Mouse (Mus musculus) hindbrain, embryonic 13.5 days (tissue): ENCODE data around the gene Sorcs1. TPM values are rescaled to one million over a fixed set of nuclear protein-coding genes. Genes with fewer than 3 reads are reported as not detected.

Source experiments
- ATAC-seq: fragments of 200-750 bp; cut with Nextera tagmentation; 2 replicates; pipeline ENCODE4 v1.8.0; 2017; ENCODE audit warnings: moderate TSS enrichment; ENCODE audit not compliant: low FRiP score
- H3K27ac ChIP-seq: fragments of 300-500 bp; sonication (generic); 2 replicates; pipeline ENCODE4 v1.5.1; 2015; ENCODE audit warnings: inconsistent platforms, mild to moderate bottlenecking, moderate library complexity
- H3K27me3 ChIP-seq: fragments of 300-500 bp; sonication (generic); 2 replicates; pipeline ENCODE4 v1.6.1; 2015; ENCODE audit warnings: mild to moderate bottlenecking, inconsistent platforms
- H3K36me3 ChIP-seq: fragments of 300-500 bp; sonication (generic); 2 replicates; pipeline ENCODE4 v1.6.1; 2015; ENCODE audit warnings: mild to moderate bottlenecking, inconsistent platforms
- H3K4me1 ChIP-seq: fragments of 300-500 bp; sonication (generic); replicated peaks from 2 replicates; pipeline ENCODE4 v1.6.1; 2015; ENCODE audit warnings: inconsistent platforms
- H3K4me2 ChIP-seq: fragments of 300-500 bp; sonication (generic); 2 replicates; pipeline ENCODE4 v1.6.1; 2015; ENCODE audit warnings: inconsistent platforms, mild to moderate bottlenecking, moderate library complexity
- H3K4me3 ChIP-seq: fragments of 300-500 bp; sonication (generic); 2 replicates; pipeline ENCODE4 v1.5.1; 2015; ENCODE audit warnings: mild to moderate bottlenecking, inconsistent platforms
- H3K9ac ChIP-seq: fragments of 300-500 bp; sonication (generic); 2 replicates; pipeline ENCODE4 v1.6.1; 2015; ENCODE audit warnings: mild to moderate bottlenecking, inconsistent platforms
- H3K9me3 ChIP-seq: fragments of 300-500 bp; sonication (generic); 2 replicates; pipeline ENCODE4 v1.6.1; 2016; ENCODE audit warnings: inconsistent platforms
- WGBS: fragments of 180-500 bp; shearing (Covaris S2); methylation state at CpG from one replicate; pipeline ENCODE4 v1.1.7; 2015; 5-methylcytosine and 5-hydroxymethylcytosine counted together
- microRNA-seq: library from miRNA; unstranded; fragments of <30 nt; microRNA quantifications from one replicate; pipeline ENCODE4, GENCODE M21; 2016
- polyA plus RNA-seq: library from polyadenylated mRNA; unstranded; fragments of >200 nt; fragmentation: Nextera tagmentation; extraction: Ambion mirVana; gene quantifications from 2 replicates; pipeline ENCODE4 v1.2.1, GENCODE M21; 2015

Sorcs1 gene
- polyA plus RNA-seq, 1 experiment from 2014 or later, result 11.6 TPM

- Histone ChIP-seq H3K27ac (no peak overlapping the region), H3K4me2 (no peak overlapping the region), H3K9ac (no peak overlapping the region), H3K27me3 (0 out of 2 replicates have a peak, but pooled peaks cover 4% of the 10 kb centered on the region), H3K4me3 (no peak overlapping the region), H3K9me3 (no peaks in the 10 kb centered on the region), H3K4me1 (peaks cover 11% of the 10 kb centered on the region), H3K36me3 (no peaks in the 10 kb centered on the region)
- WGBS, result 61% methylated on average over 21 of the region's 21 CpGs
- no peak for ATAC-seq
These were observed 493.4 kb downstream of the Sorcs1 start for GRCm38 (mm10) chr19:50184901-50185623.

GRCm38 (mm10) chr19:50178851-50179250, 499.6 kb downstream of the Sorcs1 start:
- WGBS, result 68% methylated on average over 4 of the region's 4 CpGs
- no peak overlapping the region for H3K27ac ChIP-seq
- H3K27me3 ChIP-seq, result 0 out of 2 replicates have a peak, but pooled peaks cover 2% of the 10 kb centered on the region
- no peaks in the 10 kb centered on the region for H3K9me3 ChIP-seq
- no peaks in the 10 kb centered on the region for H3K4me1 ChIP-seq
- no peak overlapping the region for H3K9ac ChIP-seq
- no peak overlapping the region for H3K4me3 ChIP-seq
- no peak overlapping the region for H3K4me2 ChIP-seq
- ATAC-seq, result no peak
- H3K36me3 ChIP-seq, result 0 out of 2 replicates have a peak, but pooled peaks cover 4% of the 10 kb centered on the region

DNA sequence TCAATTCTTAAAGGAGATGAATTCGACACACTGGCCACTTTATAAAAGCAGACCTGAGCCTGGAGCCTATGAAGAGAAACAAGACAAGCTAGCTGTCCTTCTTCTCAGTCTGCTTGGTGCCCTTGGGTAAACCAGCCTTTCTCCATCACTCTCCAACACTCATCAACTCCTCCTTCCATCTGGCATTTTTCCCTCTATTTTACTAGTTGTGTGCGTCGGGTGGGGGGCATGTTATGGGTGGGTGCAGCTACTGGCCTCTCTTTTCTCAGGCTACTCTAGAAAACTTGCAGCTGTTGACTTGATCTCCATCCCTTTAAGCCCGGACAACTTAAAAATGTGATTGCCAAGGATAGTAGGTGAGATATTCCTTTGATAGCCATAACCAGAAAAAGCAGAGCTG, 500.3 kb downstream of the Sorcs1 start:
- Histone ChIP-seq H3K9me3 (no peaks in the 10 kb centered on the region), H3K4me2 (no peak overlapping the region), H3K4me3 (no peak overlapping the region), H3K4me1 (no peaks in the 10 kb centered on the region), H3K36me3 (peaks cover 4% of the 10 kb centered on the region; the same call in 1 of the 2 replicates), H3K9ac (no peak overlapping the region), H3K27me3 (no peaks in the 10 kb centered on the region), H3K27ac (no peak overlapping the region)
- ATAC-seq, result no peak
- WGBS, result 94% methylated on average over 4 of the region's 4 CpGs

DNA sequence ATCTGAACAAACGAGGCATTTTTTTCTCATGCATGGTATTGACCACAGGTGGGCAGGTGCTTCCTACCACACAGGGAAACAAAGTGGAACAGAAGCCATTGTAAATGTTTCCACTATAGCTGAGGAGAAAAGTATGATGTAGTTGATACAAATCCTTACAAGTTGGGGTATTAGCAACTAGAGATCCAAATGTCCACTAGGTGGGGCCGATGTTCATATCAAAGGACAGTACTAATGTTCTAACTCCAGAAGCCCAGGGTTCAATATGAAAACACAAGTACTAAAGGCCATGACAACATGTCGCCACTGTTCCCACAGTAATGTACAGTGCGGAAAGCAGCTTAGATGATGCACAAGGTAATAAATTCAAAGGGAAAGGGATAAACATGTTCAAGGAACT, 506.6 kb downstream of the Sorcs1 start:
- no peak for ATAC-seq
- H3K9me3 ChIP-seq, result no peaks in the 10 kb centered on the region
- WGBS, result 78% methylated on average over 4 of the region's 4 CpGs
- H3K4me3 ChIP-seq, result no peak overlapping the region
- H3K9ac ChIP-seq, result no peak overlapping the region
- no peak overlapping the region for H3K4me2 ChIP-seq
- H3K36me3 ChIP-seq, result peaks cover 4% of the 10 kb centered on the region; the same call in 1 of the 2 replicates
- H3K27me3 ChIP-seq, result no peaks in the 10 kb centered on the region
- H3K27ac ChIP-seq, result no peak overlapping the region
- H3K4me1 ChIP-seq, result no peaks in the 10 kb centered on the region

DNA sequence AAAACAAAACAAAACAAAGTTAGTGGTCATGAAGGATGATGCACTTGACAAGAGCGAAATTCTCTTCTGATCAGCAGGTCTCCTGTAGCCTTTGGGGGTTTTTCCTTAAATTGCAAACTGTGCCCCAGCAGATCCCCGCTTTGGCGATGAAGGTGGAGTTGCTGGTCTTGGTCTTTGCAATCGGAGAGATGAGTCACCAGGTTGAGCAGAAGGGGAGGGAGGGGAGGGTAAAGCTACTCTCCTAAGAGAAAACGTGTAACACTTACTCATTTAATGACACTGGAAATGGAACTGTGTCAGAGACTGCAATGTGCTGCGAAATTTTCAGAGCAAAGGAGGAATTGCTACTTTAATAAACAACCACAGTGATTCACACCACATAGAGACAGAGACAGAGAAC, 527.3 kb downstream of the Sorcs1 start:
- no peaks in the 10 kb centered on the region for H3K36me3 ChIP-seq
- WGBS, result 84% methylated on average over 6 of the region's 6 CpGs

GRCm38 (mm10) chr19:50145919-50146318, 532.5 kb downstream of the Sorcs1 start:
- Histone ChIP-seq H3K27ac (no peak overlapping the region), H3K27me3 (no peaks in the 10 kb centered on the region), H3K4me3 (no peak overlapping the region), H3K9ac (no peak overlapping the region), H3K4me2 (no peak overlapping the region), H3K9me3 (no peaks in the 10 kb centered on the region), H3K4me1 (0 out of 2 replicates have a peak, but pooled peaks cover 11% of the 10 kb centered on the region), H3K36me3 (no peaks in the 10 kb centered on the region)
- ATAC-seq, result no peak
- WGBS, result 42% methylated on average over 3 of the region's 3 CpGs

More for the DNA sequence above, 527.3 kb downstream of the Sorcs1 start:
- H3K9me3 ChIP-seq, result no peaks in the 10 kb centered on the region
- H3K27me3 ChIP-seq, result no peaks in the 10 kb centered on the region
- H3K4me1 ChIP-seq, result 0 out of 2 replicates have a peak, but pooled peaks cover 8% of the 10 kb centered on the region
- H3K9ac ChIP-seq, result no peak overlapping the region
- ATAC-seq, result no peak
- H3K27ac ChIP-seq, result no peak overlapping the region
- no peak overlapping the region for H3K4me3 ChIP-seq
- no peak overlapping the region for H3K4me2 ChIP-seq

DNA sequence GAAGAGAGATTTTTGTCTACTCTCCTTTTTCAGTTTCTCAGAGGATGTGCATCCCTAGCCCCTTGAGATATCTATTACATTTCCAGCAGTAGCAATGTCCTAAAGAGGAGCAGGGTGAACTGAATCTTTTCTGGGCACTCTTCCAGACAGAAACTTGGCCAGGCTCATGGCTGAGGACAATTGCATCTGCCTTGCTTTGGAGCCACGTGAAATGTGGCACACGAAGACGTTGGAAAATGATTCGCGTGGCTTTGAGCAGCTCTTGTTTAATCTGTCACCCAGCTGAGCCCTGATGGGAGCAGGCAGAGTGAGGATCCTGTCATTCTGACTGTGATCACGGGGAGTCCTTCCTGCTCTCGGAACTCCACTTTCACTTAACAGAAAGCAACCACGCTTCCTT, 536.6 kb downstream of the Sorcs1 start:
- H3K9ac ChIP-seq, result no peak overlapping the region
- ATAC-seq, result no peak
- no peaks in the 10 kb centered on the region for H3K9me3 ChIP-seq
- no peak overlapping the region for H3K4me2 ChIP-seq
- no peaks in the 10 kb centered on the region for H3K27me3 ChIP-seq
- WGBS, result 72% methylated on average over 8 of the region's 8 CpGs
- H3K4me1 ChIP-seq, result 0 out of 2 replicates have a peak, but pooled peaks cover 10% of the 10 kb centered on the region
- H3K27ac ChIP-seq, result no peak overlapping the region
- no peak overlapping the region for H3K4me3 ChIP-seq
- no peaks in the 10 kb centered on the region for H3K36me3 ChIP-seq

DNA sequence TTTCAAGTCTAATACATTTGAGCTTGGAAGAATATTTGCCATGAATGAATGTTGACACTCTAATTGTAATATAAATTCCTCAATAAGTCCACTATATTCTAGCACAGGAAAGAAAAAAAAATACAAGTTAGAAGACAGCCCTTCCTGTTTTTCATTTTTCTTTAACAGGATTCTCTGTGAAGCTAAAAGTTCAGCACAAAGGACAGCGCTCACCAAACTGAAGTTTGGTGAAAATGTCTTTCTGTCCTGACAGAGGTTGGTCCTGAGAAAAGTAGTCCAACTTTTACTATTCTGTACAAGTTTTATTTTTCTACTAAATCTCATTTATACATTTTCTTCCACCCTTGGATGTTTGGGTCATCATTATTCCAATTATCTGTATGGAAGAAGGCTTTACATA, 543.8 kb downstream of the Sorcs1 start:
- no peaks in the 10 kb centered on the region for H3K4me1 ChIP-seq
- no peaks in the 10 kb centered on the region for H3K27me3 ChIP-seq
- WGBS, result 89% methylated on average over 1 of the region's 1 CpGs
- no peaks in the 10 kb centered on the region for H3K36me3 ChIP-seq
- no peak overlapping the region for H3K27ac ChIP-seq
- no peak overlapping the region for H3K4me3 ChIP-seq
- H3K4me2 ChIP-seq, result no peak overlapping the region
- no peak overlapping the region for H3K9ac ChIP-seq
- ATAC-seq, result no peak
- no peaks in the 10 kb centered on the region for H3K9me3 ChIP-seq

DNA sequence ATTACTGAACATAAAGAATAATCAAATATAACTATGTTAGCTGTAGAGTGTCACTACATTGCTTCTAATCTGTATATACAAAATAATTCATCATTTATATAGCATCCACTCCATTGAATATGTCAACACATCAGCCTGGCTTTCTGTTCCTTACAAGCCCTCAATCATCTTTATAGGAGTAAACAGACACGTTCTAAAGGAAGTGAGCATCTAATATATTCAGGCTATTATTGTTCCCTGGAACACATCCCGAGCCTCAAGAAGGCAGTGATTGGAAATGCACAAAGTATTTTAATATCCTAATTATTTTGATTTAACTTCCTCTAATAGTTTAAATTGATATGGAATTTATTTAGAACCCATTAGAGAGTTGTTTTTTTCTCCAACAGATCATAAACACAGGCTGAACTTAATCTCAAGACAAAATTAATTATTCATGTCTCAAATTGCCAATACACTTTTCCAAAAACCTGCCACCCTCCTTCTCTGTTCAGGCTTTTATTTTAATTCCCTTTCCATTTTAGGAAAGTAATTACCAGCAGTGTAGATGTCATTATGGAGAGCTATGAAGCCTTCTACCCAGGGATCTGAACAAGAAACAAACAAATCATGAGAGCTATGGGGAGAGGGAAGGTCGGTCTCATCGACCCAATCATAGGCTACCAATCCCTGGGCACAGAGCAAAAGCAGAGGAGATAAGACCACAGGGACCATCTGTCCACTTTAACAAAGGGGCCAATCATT, 572.4 kb downstream of the Sorcs1 start:
- Histone ChIP-seq H3K9me3 (no peaks in the 10 kb centered on the region), H3K36me3 (no peaks in the 10 kb centered on the region), H3K4me3 (no peak overlapping the region), H3K27ac (no peak overlapping the region), H3K4me1 (0 out of 2 replicates have a peak, but pooled peaks cover 3% of the 10 kb centered on the region), H3K9ac (no peak overlapping the region), H3K27me3 (no peaks in the 10 kb centered on the region), H3K4me2 (no peak overlapping the region)
- WGBS, result 48% methylated on average over 4 of the region's 4 CpGs
- ATAC-seq, result no peak

Small RNA genes lying within 50 kb of the gene (microRNA-seq; reads per million reads assigned to microRNA genes)
- not detected for gene Gm27749
